16 mouse cellular contexts compared by ENCODE assay signal in the genomic region with DNA sequence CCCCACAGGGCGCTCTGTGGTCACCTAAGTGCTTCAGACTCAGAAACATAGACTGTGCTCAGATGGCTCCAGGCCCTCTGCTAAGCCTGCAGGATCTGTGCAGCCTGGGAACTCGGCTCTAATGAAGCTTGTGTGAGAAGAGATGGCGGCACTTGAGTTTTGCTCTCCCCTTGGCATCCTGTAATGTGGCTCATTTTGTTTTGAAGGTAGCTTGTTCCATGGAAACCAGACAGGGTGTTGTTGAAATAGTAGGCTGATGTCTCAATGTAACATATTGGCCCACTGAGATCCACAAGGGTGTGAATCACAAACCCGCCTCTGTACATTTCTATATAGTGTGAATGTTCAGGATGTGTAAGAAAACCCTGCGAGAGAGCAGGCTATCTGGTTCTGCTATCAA.
DNase-seq lines count a peak whose midpoint lies in the region; ATAC-seq lines count a peak whose summit lies in the region.
"Had no signal": no experiment of that assay in that cellular context is flagged by ENCODE, and none has a peak within 500 bp of the region (broad histone marks: within the 10 kb centered on the region; RNA-seq: fewer than 3 reads in every experiment).

No protein-coding gene starts in this region.

- ATAC-seq in megakaryocyte, adult 5-6 weeks (ENCODE audit: poor library complexity, severe bottlenecking), result no peak
- ATAC-seq: intestine, embryonic 16.5 days had no signal

- peak; percentile 45 to 74 for DNase-seq in frontal cortex, postnatal 36 days (ENCODE audit: low spot score in 2 of 2)
- no peak for DNase-seq in frontal cortex, postnatal 25 days (ENCODE audit: low spot score in 2 of 2)
- peak; percentile 72 for DNase-seq in right cerebral cortex, adult 18-20 months
- no peak for DNase-seq in right cerebral cortex, postnatal 4 days
- peak; percentile 38 to 45 for DNase-seq in left cerebral cortex, adult 18-20 months (ENCODE audit: low spot score in 2 of 2)
- DNase-seq in telencephalon, adult 2 months (ENCODE audit: low read depth, low spot score), result peak; percentile 77
- DNase-seq: adrenal gland, adult 8-10 months; cerebellum, postnatal 10 days; embryo, embryonic 11 days; gastrocnemius, postnatal 14 days; heart, adult 2 months; heart, postnatal 4 days; right cerebral cortex, postnatal 25 days; thymus, postnatal 14 days had no signal

Comparison
In these comparisons a context has a peak if more than half of its experiments do, and no peak if none do; other contexts are left out.
1. DNase-seq: peak in frontal cortex, postnatal 36 days (2 of 2), right cerebral cortex, adult 18-20 months (single experiment), left cerebral cortex, adult 18-20 months (2 of 2) and telencephalon, adult 2 months (single experiment); none in frontal cortex, postnatal 25 days (0 of 2) and right cerebral cortex, postnatal 4 days (single experiment).